Mouse (Mus musculus) C2C12 (cell line): ENCODE data around the gene Psmd9.

ENCODE experiments used
- CEBPB ChIP-seq: IDR thresholded peaks from one replicate; pipeline ENCODE4 v1.6.1; 2011; ENCODE audit warnings: low read depth, mild to moderate bottlenecking, control low read depth, moderate library complexity
- CTCF ChIP-seq: IDR thresholded peaks from one replicate; pipeline ENCODE4 v1.5.1; 2011; ENCODE audit not compliant: control insufficient read depth, insufficient read depth, insufficient read length
- FOSL1 ChIP-seq: IDR thresholded peaks from one replicate; pipeline ENCODE4 v1.8.0; 2011; ENCODE audit warnings: mild to moderate bottlenecking, low read length; ENCODE audit not compliant: poor library complexity, insufficient read depth, severe bottlenecking
- MAX ChIP-seq: IDR thresholded peaks from one replicate; pipeline ENCODE4 v1.6.1; 2011; ENCODE audit warnings: mild to moderate bottlenecking, control low read depth
- MYOD1 ChIP-seq: IDR thresholded peaks from one replicate; pipeline ENCODE4 v1.6.1; 2011; ENCODE audit warnings: low read depth; ENCODE audit not compliant: control insufficient read depth, insufficient read length
- MYOG ChIP-seq: IDR thresholded peaks from one replicate; pipeline ENCODE4 v1.6.1; 2011; ENCODE audit not compliant: control insufficient read depth, insufficient read length; ENCODE audit errors: extremely low read depth
- USF1 ChIP-seq: IDR thresholded peaks from one replicate; pipeline ENCODE4 v1.6.1; 2011; ENCODE audit warnings: low read depth, mild to moderate bottlenecking, control low read depth, moderate library complexity

- TF ChIP-seq MAX (no peak), CTCF (no peak), USF1 (no peak), CEBPB (no peak), FOSL1 (no peak), MYOG (no peak), MYOD1 (no peak)
These were observed 18.1 kb upstream of the Psmd9 start for GRCm38 (mm10) chr5:123151077-123151476.
